Mouse (Mus musculus) heart, postnatal 0 days (tissue): ENCODE measurements around the gene Kcnq1. TPM values are rescaled to one million over a fixed set of nuclear protein-coding genes. Genes with fewer than 3 reads are reported as not detected.
A peak's percentile ranks its signal among the peaks of the same experiment; 100 is the strongest.

Experiments used
- ATAC-seq: fragments of 200-750 bp; cut with Nextera tagmentation; 2 replicates; pipeline ENCODE4 v1.8.0; 2017; ENCODE audit warnings: low read depth, moderate number of reproducible peaks, moderate library complexity; ENCODE audit not compliant: insufficient read depth
- DNase-seq: peaks from one replicate; pipeline ENCODE4 v3.0.0-alpha.2; 2016; ENCODE audit warnings: low spot score
- H3K27ac ChIP-seq: fragments of 300-500 bp; sonication (generic); 2 replicates; pipeline ENCODE4 v1.5.1; 2014; ENCODE audit warnings: low read depth, mild to moderate bottlenecking
- H3K27me3 ChIP-seq: fragments of 300-500 bp; sonication (generic); 2 replicates; pipeline ENCODE4 v1.6.1; 2014; ENCODE audit warnings: low read length, mixed read lengths; ENCODE audit not compliant: control insufficient read depth, insufficient read depth
- H3K36me3 ChIP-seq: fragments of 300-500 bp; sonication (generic); replicated peaks from 2 replicates; pipeline ENCODE4 v1.6.1; 2014; ENCODE audit warnings: low read length, mixed read lengths; ENCODE audit not compliant: control insufficient read depth, insufficient read depth
- H3K4me1 ChIP-seq: fragments of 300-500 bp; sonication (generic); 2 replicates; pipeline ENCODE4 v1.6.1; 2014; ENCODE audit warnings: antibody characterized with exemption; ENCODE audit not compliant: control insufficient read depth, insufficient read depth
- H3K4me2 ChIP-seq: fragments of 300-500 bp; sonication (generic); 2 replicates; pipeline ENCODE4 v1.6.1; 2014; ENCODE audit warnings: low read depth, mild to moderate bottlenecking, low read length, moderate library complexity
- H3K4me3 ChIP-seq: fragments of 300-500 bp; sonication (generic); 2 replicates; pipeline ENCODE4 v1.5.1; 2014; ENCODE audit warnings: low read depth, low read length
- H3K9ac ChIP-seq: fragments of 300-500 bp; sonication (generic); replicated peaks from 2 replicates; pipeline ENCODE4 v1.6.1; 2014; ENCODE audit warnings: low read depth, low read length, mixed read lengths
- H3K9me3 ChIP-seq: fragments of 300-500 bp; sonication (generic); replicated peaks from 2 replicates; pipeline ENCODE4 v1.6.1; 2016; ENCODE audit warnings: low read length; ENCODE audit not compliant: control insufficient read depth
- CTCF ChIP-seq: IDR thresholded peaks from 2 replicates; pipeline ENCODE4 v1.5.1; 2016; ENCODE audit warnings: antibody characterized with exemption, control low read depth, low read depth
- EP300 ChIP-seq: IDR thresholded peaks from 2 replicates; pipeline ENCODE4 v1.6.1; 2016; ENCODE audit warnings: antibody characterized with exemption, low read depth
- WGBS: fragments of 180-500 bp; shearing (Covaris S2); extraction: QIAGEN DNeasy Blood & Tissue Kit; methylation state at CpG from one replicate; pipeline ENCODE4 v1.1.7; 2014; 5-methylcytosine and 5-hydroxymethylcytosine counted together
- polyA plus RNA-seq: library from polyadenylated mRNA; unstranded; fragments of >200 nt; fragmentation: Nextera tagmentation; extraction: Ambion mirVana; gene quantifications from 2 replicates; pipeline ENCODE4 v1.2.1, GENCODE M21; 2015
- total RNA-seq: library from RNA; depleted of rRNA; stranded (reverse); fragments of >200 nt; gene quantifications from 2 replicates; pipeline ENCODE4 v1.2.3, GENCODE M21; 2014; ENCODE audit warnings: low replicate concordance; rRNA removed

Kcnq1 gene
- total RNA-seq (73.3 and 75.9 TPM in 2 replicates), polyA plus RNA-seq (36.4 and 37.2 TPM in 2 replicates)

- Histone ChIP-seq H3K9ac (peak within 1 kb of the TSS; percentile 77), H3K4me1 (peaks cover 29% of the 10 kb centered on the region), H3K36me3 (no peaks in the 10 kb centered on the region), H3K4me2 (peak within 1 kb of the TSS; percentile 96), H3K27me3 (0 out of 2 replicates have a peak, but pooled peaks cover 4% of the 10 kb centered on the region), H3K27ac (peak within 1 kb of the TSS; percentile 96), H3K9me3 (no peaks in the 10 kb centered on the region), H3K4me3 (peak within 1 kb of the TSS; percentile 72)
- no peak for ATAC-seq
- 78% methylated on average over 4 of the region's 4 CpGs for WGBS
- DNase-seq, result no peak
- TF ChIP-seq EP300 (no peak), CTCF (no peak)
Measured at GRCm38 (mm10) chr7:143106062-143106461, at the start of gene Kcnq1. Kcnq1 (plus strand) TSS chr7:143106362.

GRCm38 (mm10) chr7:143057023-143057422 is 49.1 kb upstream of the Kcnq1 start:
- no peak for TF ChIP-seq CTCF
- TF ChIP-seq EP300, result no peak
- Histone ChIP-seq H3K27me3 (no peaks in the 10 kb centered on the region), H3K36me3 (peaks cover 25% of the 10 kb centered on the region), H3K4me3 (0 out of 2 replicates have a peak overlapping the region, but pooled peaks have one; percentile 0), H3K27ac (peak overlapping the region; percentile 99), H3K9ac (0 out of 2 replicates have a peak overlapping the region, but pooled peaks have one; percentile 5), H3K9me3 (no peaks in the 10 kb centered on the region), H3K4me1 (peaks cover 62% of the 10 kb centered on the region), H3K4me2 (peak overlapping the region; percentile 97)
- WGBS, result 59% methylated on average over 5 of the region's 5 CpGs
- DNase-seq, result no peak
- ATAC-seq, result no peak

GRCm38 (mm10) chr7:143057667-143058220 is 48.4 kb upstream of the Kcnq1 start:
- no peaks in the 10 kb centered on the region for H3K9me3 ChIP-seq
- H3K36me3 ChIP-seq, result peaks cover 32% of the 10 kb centered on the region
- H3K4me1 ChIP-seq, result peaks cover 57% of the 10 kb centered on the region
- 3% methylated on average over 9 of the region's 9 CpGs for WGBS
- H3K9ac ChIP-seq, result peak overlapping the region; percentile 24; the same call in 1 of the 2 replicates
- peak overlapping the region; percentile 99 for H3K27ac ChIP-seq
- H3K4me2 ChIP-seq, result peak overlapping the region; percentile 97
- no peak for DNase-seq
- TF ChIP-seq EP300 (no peak), CTCF (no peak)
- peak overlapping the region; percentile 12 for H3K4me3 ChIP-seq
- 0 out of 2 replicates have a peak, but pooled peaks have one; percentile 13 for ATAC-seq
- no peaks in the 10 kb centered on the region for H3K27me3 ChIP-seq

GRCm38 (mm10) chr7:143058221-143058697 is 47.9 kb upstream of the Kcnq1 start:
- Histone ChIP-seq H3K4me2 (peak overlapping the region; percentile 97), H3K4me1 (peaks cover 57% of the 10 kb centered on the region), H3K9me3 (no peaks in the 10 kb centered on the region), H3K9ac (peak overlapping the region; percentile 24), H3K36me3 (peaks cover 38% of the 10 kb centered on the region), H3K4me3 (peak overlapping the region; percentile 12), H3K27me3 (no peaks in the 10 kb centered on the region), H3K27ac (peak overlapping the region; percentile 99)
- DNase-seq, result peak; percentile 74
- ATAC-seq, result peak; percentile 61
- TF ChIP-seq EP300 (peak; percentile 60; the same call in 1 of the 2 replicates), CTCF (no peak)
- WGBS, result 7% methylated on average over 5 of the region's 5 CpGs

GRCm38 (mm10) chr7:143059202-143059870 is 46.8 kb upstream of the Kcnq1 start:
- Histone ChIP-seq H3K36me3 (peaks cover 48% of the 10 kb centered on the region), H3K4me3 (no peak overlapping the region)

More at GRCm38 (mm10) chr7:143059202-143059870, 46.8 kb upstream of the Kcnq1 start:
- ATAC-seq (no peak), DNase-seq (no peak)
- Histone ChIP-seq H3K4me1 (peaks cover 57% of the 10 kb centered on the region), H3K9ac (peak overlapping the region; percentile 24), H3K9me3 (no peaks in the 10 kb centered on the region), H3K27ac (peak overlapping the region; percentile 99), H3K27me3 (no peaks in the 10 kb centered on the region), H3K4me2 (peak overlapping the region; percentile 97)
- TF ChIP-seq EP300 (no peak), CTCF (no peak)
- 33% methylated on average over 5 of the region's 5 CpGs for WGBS
